Mouse (Mus musculus) CD4-positive, CD25-positive, alpha-beta regulatory T cell, adult 9 weeks (primary cell): ENCODE data around the gene Klhl34. TPM values are rescaled to one million over a fixed set of nuclear protein-coding genes. Genes with fewer than 3 reads are reported as not detected.

Experiments used
- polyA plus RNA-seq: library from polyadenylated mRNA; unstranded; fragments of 100-300 nt; shearing (Covaris generic); gene quantifications from one replicate; pipeline ENCODE4 v1.2.1, GENCODE M21; 2017

Klhl34 gene
- not detected for polyA plus RNA-seq

GRCm38 (mm10) chrX:157818207-157818920 lies at the start of gene Klhl34:
TSS of gene Klhl34 (plus strand) at chrX:157818435.

Other genes starting within 250 kb of the Klhl34 start
- 2.5 TPM for gene Yy2, start 249.4 kb upstream of the Klhl34 start, polyA plus RNA-seq
- gene Mbtps2, start 219.7 kb upstream of the Klhl34 start, polyA plus RNA-seq, result 17.5 TPM
- gene Smpx, start 119.5 kb upstream of the Klhl34 start, polyA plus RNA-seq, result not detected
- not detected for gene Cnksr2, start 224.9 kb downstream of the Klhl34 start, polyA plus RNA-seq